Mouse (Mus musculus) embryonic facial prominence, embryonic 12.5 days (tissue): ENCODE results near the gene Gpat2. TPM values are rescaled to one million over a fixed set of nuclear protein-coding genes. Genes with fewer than 3 reads are reported as not detected.

Experiments
- ATAC-seq: fragments of 200-750 bp; cut with Nextera tagmentation; 2 replicates; pipeline ENCODE4 v1.8.0; 2017; ENCODE audit not compliant: insufficient number of reproducible peaks, insufficient read depth, low FRiP score, low TSS enrichment
- H3K27ac ChIP-seq: fragments of 300-500 bp; sonication (generic); 2 replicates; pipeline ENCODE4 v1.5.1; 2016; ENCODE audit warnings: mild to moderate bottlenecking
- H3K27me3 ChIP-seq: fragments of 300-500 bp; sonication (generic); 2 replicates; pipeline ENCODE4 v1.6.1; 2016; ENCODE audit warnings: mild to moderate bottlenecking, moderate library complexity
- H3K36me3 ChIP-seq: fragments of 300-500 bp; sonication (generic); 2 replicates; pipeline ENCODE4 v1.6.1; 2016; ENCODE audit warnings: mild to moderate bottlenecking
- H3K4me1 ChIP-seq: fragments of 300-500 bp; sonication (generic); 2 replicates; pipeline ENCODE4 v1.6.1; 2016
- H3K4me2 ChIP-seq: fragments of 300-500 bp; sonication (generic); replicated peaks from 2 replicates; pipeline ENCODE4 v1.6.1; 2016; ENCODE audit warnings: mild to moderate bottlenecking, moderate library complexity
- H3K4me3 ChIP-seq: fragments of 300-500 bp; sonication (generic); 2 replicates; pipeline ENCODE4 v1.5.1; 2016; ENCODE audit warnings: mild to moderate bottlenecking
- H3K9ac ChIP-seq: fragments of 300-500 bp; sonication (generic); 2 replicates; pipeline ENCODE4 v1.6.1; 2016; ENCODE audit warnings: mild to moderate bottlenecking, moderate library complexity
- H3K9me3 ChIP-seq: fragments of 300-500 bp; sonication (generic); 2 replicates; pipeline ENCODE4 v1.6.1; 2016; ENCODE audit warnings: mild to moderate bottlenecking, moderate library complexity
- WGBS: fragments of 180-500 bp; shearing (Covaris S2); methylation state at CpG from one replicate; pipeline ENCODE4 v1.1.7; 2016; 5-methylcytosine and 5-hydroxymethylcytosine counted together
- polyA plus RNA-seq: library from polyadenylated mRNA; unstranded; fragments of >200 nt; fragmentation: Nextera tagmentation; extraction: Ambion mirVana; gene quantifications from 2 replicates; pipeline ENCODE4 v1.2.1, GENCODE M21; 2016

The Gpat2 gene
- polyA plus RNA-seq: 0.19 and 0.22 TPM in 2 replicates

- H3K4me1 ChIP-seq: no peaks in the 10 kb centered on the region
- H3K27me3 ChIP-seq: no peaks in the 10 kb centered on the region
- no peak within 1 kb of the TSS for H3K4me2 ChIP-seq
- no peak for ATAC-seq
- H3K9ac ChIP-seq: no peak within 1 kb of the TSS
- 90% methylated on average over 17 of the region's 17 CpGs for WGBS
- no peaks in the 10 kb centered on the region for H3K9me3 ChIP-seq
- no peak within 1 kb of the TSS for H3K27ac ChIP-seq
- H3K4me3 ChIP-seq: no peak within 1 kb of the TSS
- H3K36me3 ChIP-seq: no peaks in the 10 kb centered on the region
These were observed at the start of gene Gpat2 for GRCm38 (mm10) chr2:127424977-127425376. Gene Gpat2 (plus strand): TSS chr2:127425199.

DNA sequence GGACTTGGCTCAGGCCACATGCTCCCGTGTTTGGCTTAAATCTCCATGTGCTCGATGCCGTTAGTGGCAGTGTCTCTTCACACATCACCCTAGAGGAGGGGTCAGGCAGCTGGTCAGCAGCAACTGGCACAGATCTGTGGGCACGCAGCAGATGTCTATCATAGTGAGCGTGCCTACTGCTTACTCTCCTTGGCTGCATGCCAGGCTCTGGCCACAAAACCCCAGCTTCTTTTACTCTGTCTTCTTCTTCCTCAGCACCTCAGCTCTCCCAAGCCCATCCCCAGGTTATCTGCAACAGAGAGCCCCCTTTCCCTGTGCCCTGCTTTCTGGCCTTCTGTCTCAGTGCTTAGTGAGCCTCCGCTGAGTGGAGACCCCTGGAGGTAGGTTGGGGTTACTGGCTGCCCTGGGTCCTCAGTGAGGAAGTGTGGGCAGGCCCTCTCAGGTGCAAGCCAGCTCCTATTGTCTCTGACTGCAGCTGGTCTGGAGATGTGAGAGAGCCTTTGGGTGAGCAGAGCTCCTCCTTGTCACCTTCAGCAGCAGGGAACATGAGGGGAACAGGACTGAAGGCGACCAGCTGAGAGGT lies 49.1 kb upstream of the Gpat2 start:
- H3K4me3 ChIP-seq: no peak overlapping the region
- no peaks in the 10 kb centered on the region for H3K27me3 ChIP-seq
- H3K4me1 ChIP-seq: no peaks in the 10 kb centered on the region
- no peak overlapping the region for H3K27ac ChIP-seq
- 54% methylated on average over 7 of the region's 7 CpGs for WGBS
- no peak overlapping the region for H3K9ac ChIP-seq
- no peak overlapping the region for H3K4me2 ChIP-seq
- ATAC-seq: no peak
- no peaks in the 10 kb centered on the region for H3K36me3 ChIP-seq
- no peaks in the 10 kb centered on the region for H3K9me3 ChIP-seq

- Histone ChIP-seq H3K4me1 (no peaks in the 10 kb centered on the region), H3K27me3 (no peaks in the 10 kb centered on the region), H3K4me3 (no peak overlapping the region), H3K27ac (no peak overlapping the region), H3K36me3 (no peaks in the 10 kb centered on the region), H3K4me2 (no peak overlapping the region), H3K9ac (no peak overlapping the region), H3K9me3 (no peaks in the 10 kb centered on the region)
- 74% methylated on average over 6 of the region's 6 CpGs for WGBS
- no peak for ATAC-seq
These were observed 48.5 kb upstream of the Gpat2 start for GRCm38 (mm10) chr2:127376423-127377051.

DNA sequence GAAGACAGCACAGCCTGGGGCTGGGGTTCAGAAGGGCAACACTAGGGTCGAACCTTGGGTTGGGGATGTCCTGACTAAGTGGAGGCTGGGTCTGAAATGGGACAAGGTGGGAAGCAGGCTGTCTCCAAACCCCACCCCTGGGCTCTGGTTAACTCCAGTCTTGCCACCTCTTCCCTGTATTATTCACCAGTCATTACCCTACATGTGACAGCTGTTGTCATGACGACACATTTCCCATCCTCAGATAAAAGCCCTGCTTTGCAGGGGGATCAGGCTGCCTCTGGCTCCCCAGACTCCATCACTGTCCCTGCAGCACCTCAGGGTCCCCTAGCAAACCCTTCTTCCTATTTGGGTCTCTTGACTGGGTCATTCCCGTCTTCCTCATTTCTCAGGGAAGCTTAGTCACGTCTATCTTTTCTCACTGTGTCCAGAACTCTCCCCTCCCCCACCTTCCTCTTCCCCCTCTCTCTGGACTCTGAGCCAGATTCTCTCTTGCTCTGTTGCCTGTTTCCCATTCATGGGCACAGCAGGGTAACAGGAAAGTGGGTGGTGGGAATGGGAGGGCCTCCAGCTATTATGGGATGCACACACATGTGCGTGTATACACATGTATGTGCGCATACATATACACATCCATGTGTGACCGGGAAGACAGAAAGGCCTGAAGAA lies 46.9 kb upstream of the Gpat2 start:
- no peaks in the 10 kb centered on the region for H3K36me3 ChIP-seq
- H3K4me1 ChIP-seq: no peaks in the 10 kb centered on the region
- no peak overlapping the region for H3K4me2 ChIP-seq
- no peak overlapping the region for H3K4me3 ChIP-seq
- WGBS: 72% methylated on average over 7 of the region's 7 CpGs
- H3K9me3 ChIP-seq: no peaks in the 10 kb centered on the region
- no peak for ATAC-seq
- H3K27me3 ChIP-seq: no peaks in the 10 kb centered on the region
- H3K9ac ChIP-seq: no peak overlapping the region
- H3K27ac ChIP-seq: no peak overlapping the region

DNA sequence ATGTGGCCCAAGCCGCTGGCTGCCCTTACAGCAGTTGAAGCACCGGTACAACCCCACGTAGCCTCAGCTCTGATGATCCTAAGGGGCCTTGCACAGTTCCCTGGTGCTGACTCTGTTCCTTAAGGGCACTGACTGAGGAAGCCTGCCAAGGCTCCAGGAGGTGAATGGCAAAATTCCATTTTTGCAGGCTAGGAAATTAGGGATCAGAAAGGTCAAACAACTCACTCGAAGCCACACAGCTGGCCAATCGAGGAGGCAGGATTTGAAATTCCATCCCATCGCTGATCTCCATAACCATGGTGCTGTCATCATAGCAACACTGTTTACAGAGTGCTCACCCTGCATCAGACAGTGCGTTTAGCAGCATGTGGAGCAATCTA lies 46.4 kb upstream of the Gpat2 start:
- Histone ChIP-seq H3K27ac (no peak overlapping the region), H3K4me1 (no peaks in the 10 kb centered on the region), H3K27me3 (no peaks in the 10 kb centered on the region), H3K36me3 (no peaks in the 10 kb centered on the region), H3K9me3 (no peaks in the 10 kb centered on the region), H3K4me2 (no peak overlapping the region), H3K9ac (no peak overlapping the region), H3K4me3 (no peak overlapping the region)
- 62% methylated on average over 7 of the region's 7 CpGs for WGBS
- no peak for ATAC-seq

- no peak overlapping the region for H3K9ac ChIP-seq
- no peak overlapping the region for H3K27ac ChIP-seq
- H3K27me3 ChIP-seq: no peaks in the 10 kb centered on the region
- no peaks in the 10 kb centered on the region for H3K9me3 ChIP-seq
- 80% methylated on average over 3 of the region's 3 CpGs for WGBS
- no peaks in the 10 kb centered on the region for H3K4me1 ChIP-seq
- no peak for ATAC-seq
- H3K4me3 ChIP-seq: no peak overlapping the region
- H3K4me2 ChIP-seq: no peak overlapping the region
- H3K36me3 ChIP-seq: no peaks in the 10 kb centered on the region
These were observed 45.7 kb upstream of the Gpat2 start for GRCm38 (mm10) chr2:127379250-127379649.

- no peak for ATAC-seq
These were observed 41.1 kb upstream of the Gpat2 start for GRCm38 (mm10) chr2:127383881-127384280.

GRCm38 (mm10) chr2:127387521-127387920 lies 37.5 kb upstream of the Gpat2 start:
- H3K9me3 ChIP-seq: no peaks in the 10 kb centered on the region
- no peak overlapping the region for H3K9ac ChIP-seq
- no peak for ATAC-seq
- no peak overlapping the region for H3K4me3 ChIP-seq
- H3K27ac ChIP-seq: no peak overlapping the region
- H3K4me2 ChIP-seq: no peak overlapping the region
- H3K27me3 ChIP-seq: no peaks in the 10 kb centered on the region
- H3K4me1 ChIP-seq: no peaks in the 10 kb centered on the region
- WGBS: 61% methylated on average over 2 of the region's 2 CpGs
- H3K36me3 ChIP-seq: no peaks in the 10 kb centered on the region

More at GRCm38 (mm10) chr2:127383881-127384280, 41.1 kb upstream of the Gpat2 start:
- Histone ChIP-seq H3K27me3 (no peaks in the 10 kb centered on the region), H3K9me3 (no peaks in the 10 kb centered on the region), H3K4me1 (no peaks in the 10 kb centered on the region), H3K4me3 (no peak overlapping the region), H3K9ac (no peak overlapping the region), H3K27ac (no peak overlapping the region), H3K4me2 (no peak overlapping the region), H3K36me3 (no peaks in the 10 kb centered on the region)
- WGBS: 64% methylated on average over 7 of the region's 7 CpGs

DNA sequence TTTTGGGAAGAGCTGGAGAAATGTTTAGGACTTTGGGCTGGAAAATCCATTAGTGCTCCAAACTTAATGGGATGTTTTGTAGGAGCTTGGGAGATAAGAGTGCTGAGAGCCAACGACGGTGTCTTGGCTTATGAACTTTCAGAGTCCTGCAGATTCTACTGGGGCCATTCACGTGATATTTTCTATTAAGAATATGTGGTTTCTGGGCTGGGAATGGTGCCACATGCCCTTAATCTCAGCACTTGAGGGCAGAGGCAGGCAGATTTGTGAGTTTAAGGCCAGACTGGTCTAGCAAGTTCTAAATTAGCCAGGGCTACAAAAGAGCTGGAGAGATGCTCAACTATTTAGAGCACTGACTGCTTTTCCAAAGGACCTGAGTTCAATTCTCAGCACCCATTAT lies 34.6 kb upstream of the Gpat2 start:
- ATAC-seq: no peak

DNA sequence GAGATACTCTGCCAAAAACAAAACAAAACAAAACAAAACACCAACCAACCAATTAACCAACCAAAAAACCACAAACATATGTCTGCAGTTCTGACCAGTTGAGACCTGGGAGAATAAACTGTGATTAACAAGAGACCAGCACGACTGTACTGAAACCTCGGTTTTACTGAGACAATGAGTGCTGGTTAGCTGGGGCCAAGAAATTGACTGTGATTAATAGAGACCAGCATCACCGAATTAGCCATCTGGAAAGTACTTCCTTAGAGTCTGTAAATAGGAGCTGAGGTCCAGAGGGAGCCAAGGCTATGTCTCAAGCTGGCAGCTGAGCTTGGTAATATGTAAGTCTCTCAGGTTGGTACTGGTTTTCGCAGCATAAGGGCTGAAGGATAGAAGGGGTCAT lies 34.2 kb upstream of the Gpat2 start:
- Histone ChIP-seq H3K4me2 (no peak overlapping the region), H3K27ac (no peak overlapping the region), H3K4me3 (no peak overlapping the region), H3K27me3 (no peaks in the 10 kb centered on the region), H3K9me3 (no peaks in the 10 kb centered on the region), H3K4me1 (no peaks in the 10 kb centered on the region), H3K9ac (no peak overlapping the region), H3K36me3 (no peaks in the 10 kb centered on the region)
- no peak for ATAC-seq
- WGBS: 67% methylated on average over 4 of the region's 4 CpGs

More for the DNA sequence above, 34.6 kb upstream of the Gpat2 start:
- Histone ChIP-seq H3K27ac (no peak overlapping the region), H3K27me3 (no peaks in the 10 kb centered on the region), H3K9ac (no peak overlapping the region), H3K4me2 (no peak overlapping the region), H3K4me3 (no peak overlapping the region), H3K9me3 (no peaks in the 10 kb centered on the region), H3K36me3 (no peaks in the 10 kb centered on the region), H3K4me1 (no peaks in the 10 kb centered on the region)
- 79% methylated on average over 3 of the region's 3 CpGs for WGBS

- no peak overlapping the region for H3K9ac ChIP-seq
- no peaks in the 10 kb centered on the region for H3K27me3 ChIP-seq
- H3K4me3 ChIP-seq: no peak overlapping the region
- no peaks in the 10 kb centered on the region for H3K4me1 ChIP-seq
- no peaks in the 10 kb centered on the region for H3K36me3 ChIP-seq
- H3K9me3 ChIP-seq: no peaks in the 10 kb centered on the region
- no peak overlapping the region for H3K4me2 ChIP-seq
- WGBS: 60% methylated on average over 3 of the region's 3 CpGs
- ATAC-seq: no peak
- no peak overlapping the region for H3K27ac ChIP-seq
These were observed 33.7 kb upstream of the Gpat2 start for GRCm38 (mm10) chr2:127391323-127391722.

GRCm38 (mm10) chr2:127394606-127395161 lies 30.3 kb upstream of the Gpat2 start:
- Histone ChIP-seq H3K9ac (no peak overlapping the region), H3K4me1 (no peaks in the 10 kb centered on the region), H3K27ac (no peak overlapping the region), H3K36me3 (no peaks in the 10 kb centered on the region), H3K9me3 (no peaks in the 10 kb centered on the region), H3K27me3 (no peaks in the 10 kb centered on the region), H3K4me3 (no peak overlapping the region), H3K4me2 (no peak overlapping the region)
- WGBS: 72% methylated on average over 5 of the region's 5 CpGs
- ATAC-seq: no peak
